Mouse (Mus musculus): ENCODE results near the gene Anks1. TPM values are rescaled to one million over a fixed set of nuclear protein-coding genes. Genes with fewer than 3 reads are reported as not detected.
A peak's percentile ranks its signal among the peaks of the same experiment; 100 is the strongest.
"Not testable (repeated sequence)": the region's sequence is repeated elsewhere in the genome, so short reads cannot be mapped to it uniquely, and the experiment has no call there.

Anks1 gene
- polyA plus RNA-seq, 1 experiment from 2014 or later: 18.7 TPM

DNA sequence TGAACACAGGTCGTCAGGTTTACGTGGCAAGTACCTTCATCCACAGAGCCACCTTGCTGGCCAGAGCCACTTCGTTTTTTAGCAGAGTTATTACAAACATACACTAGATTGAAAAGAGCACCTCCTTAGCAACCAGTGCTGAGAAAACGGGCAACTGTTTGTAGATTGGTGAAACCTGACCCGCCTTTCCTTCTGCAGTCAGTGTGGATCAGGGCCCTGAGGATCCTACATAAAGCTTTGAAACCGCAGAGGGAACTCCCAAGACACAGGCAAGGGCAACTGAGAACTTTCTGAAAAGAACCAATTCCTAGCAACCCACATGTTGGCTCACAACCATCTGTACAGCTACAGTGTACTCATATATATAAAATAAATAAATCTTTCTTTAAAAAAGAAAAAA is 44.0 kb downstream of the Anks1 start:
- DNase-seq (no peak), ATAC-seq (ENCODE audit: insufficient read depth) (no peak)
- Histone ChIP-seq H3K4me2 (no peak overlapping the region), H3K9ac (no peak overlapping the region), H3K4me3 (ENCODE audit: low read depth, low read length) (no peak overlapping the region), H3K36me3 (ENCODE audit: insufficient read depth) (no peaks in the 10 kb centered on the region), H3K9me3 (ENCODE audit: low read depth, low read length) (no peaks in the 10 kb centered on the region), H3K27ac (ENCODE audit: low read depth) (no peak overlapping the region), H3K27me3 (ENCODE audit: insufficient read depth, low read length) (no peaks in the 10 kb centered on the region), H3K4me1 (ENCODE audit: insufficient read depth) (0 out of 2 replicates have a peak, but pooled peaks cover 2% of the 10 kb centered on the region)
- TF ChIP-seq CTCF (IDR thresholded peaks at IDR 0.05; ENCODE audit: low read depth): no peak
- 44% methylated on average over 6 of the region's 6 CpGs for WGBS

GRCm38 (mm10) chr17:27954629-27955402 is 45.7 kb downstream of the Anks1 start:
- 0 out of 2 replicates have a peak, but pooled peaks cover 2% of the 10 kb centered on the region for H3K4me1 ChIP-seq (ENCODE audit: insufficient read depth)
- WGBS: 44% methylated on average over 14 of the region's 14 CpGs
- H3K9me3 ChIP-seq (ENCODE audit: low read depth, low read length): no peaks in the 10 kb centered on the region
- no peak for TF ChIP-seq CTCF (IDR thresholded peaks at IDR 0.05; ENCODE audit: low read depth)
- no peak overlapping the region for H3K9ac ChIP-seq
- no peak overlapping the region for H3K27ac ChIP-seq (ENCODE audit: low read depth)
- H3K4me2 ChIP-seq: no peak overlapping the region
- no peak for ATAC-seq (ENCODE audit: insufficient read depth)
- no peaks in the 10 kb centered on the region for H3K36me3 ChIP-seq (ENCODE audit: insufficient read depth)
- no peak for DNase-seq
- no peak overlapping the region for H3K4me3 ChIP-seq (ENCODE audit: low read depth, low read length)
- H3K27me3 ChIP-seq (ENCODE audit: insufficient read depth, low read length): no peaks in the 10 kb centered on the region

DNA sequence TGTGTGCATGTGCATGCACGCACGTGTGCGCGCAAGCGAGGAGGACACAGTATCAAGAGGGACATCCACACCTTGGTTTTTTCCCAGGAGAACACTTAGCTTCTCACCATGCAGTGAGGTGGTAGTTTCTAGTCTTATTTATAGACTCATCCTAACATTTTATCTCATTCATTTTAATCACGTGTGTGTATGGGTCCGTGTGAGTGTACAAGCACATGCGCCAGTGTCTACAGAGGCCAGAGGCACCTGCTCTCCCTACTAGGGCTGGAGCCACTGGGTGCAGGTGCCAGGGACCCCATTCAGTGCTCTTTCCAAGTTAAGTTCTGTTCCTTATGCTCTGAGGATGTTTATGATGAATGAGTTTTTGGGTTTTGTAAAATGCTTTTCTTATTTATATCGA is 48.5 kb downstream of the Anks1 start:
- H3K27ac ChIP-seq (ENCODE audit: low read depth): no peak overlapping the region
- ATAC-seq (ENCODE audit: insufficient read depth) (no peak), DNase-seq (no peak)
- 92% methylated on average over 9 of the region's 9 CpGs for WGBS
- no peaks in the 10 kb centered on the region for H3K27me3 ChIP-seq (ENCODE audit: insufficient read depth, low read length)
- no peaks in the 10 kb centered on the region for H3K9me3 ChIP-seq (ENCODE audit: low read depth, low read length)
- 0 out of 2 replicates have a peak, but pooled peaks cover 2% of the 10 kb centered on the region for H3K4me1 ChIP-seq (ENCODE audit: insufficient read depth)
- H3K4me2 ChIP-seq: no peak overlapping the region
- H3K9ac ChIP-seq: no peak overlapping the region
- no peak for TF ChIP-seq CTCF (IDR thresholded peaks at IDR 0.05; ENCODE audit: low read depth)
- H3K4me3 ChIP-seq (ENCODE audit: low read depth, low read length): no peak overlapping the region
- no peaks in the 10 kb centered on the region for H3K36me3 ChIP-seq (ENCODE audit: insufficient read depth)

- H3K27me3 ChIP-seq (ENCODE audit: insufficient read depth, low read length): no peaks in the 10 kb centered on the region
- H3K36me3 ChIP-seq (ENCODE audit: insufficient read depth): no peaks in the 10 kb centered on the region
- H3K4me2 ChIP-seq: no peak overlapping the region
- DNase-seq (no peak), ATAC-seq (ENCODE audit: insufficient read depth) (no peak)
- H3K27ac ChIP-seq (ENCODE audit: low read depth): no peak overlapping the region
- no peaks in the 10 kb centered on the region for H3K4me1 ChIP-seq (ENCODE audit: insufficient read depth)
- no peak for TF ChIP-seq CTCF (IDR thresholded peaks at IDR 0.05; ENCODE audit: low read depth)
- H3K9me3 ChIP-seq (ENCODE audit: low read depth, low read length): no peaks in the 10 kb centered on the region
- WGBS: 78% methylated on average over 21 of the region's 21 CpGs
- H3K4me3 ChIP-seq (ENCODE audit: low read depth, low read length): no peak overlapping the region
- H3K9ac ChIP-seq: no peak overlapping the region
Measured at GRCm38 (mm10) chr17:27960128-27961111, 51.3 kb downstream of the Anks1 start.

- H3K36me3 ChIP-seq (ENCODE audit: insufficient read depth); DNase-seq; H3K27me3 ChIP-seq (ENCODE audit: insufficient read depth, low read length); H3K27ac ChIP-seq (ENCODE audit: low read depth); H3K9ac ChIP-seq; H3K4me2 ChIP-seq; H3K9me3 ChIP-seq (ENCODE audit: low read depth, low read length); H3K4me1 ChIP-seq (ENCODE audit: insufficient read depth); ATAC-seq (ENCODE audit: insufficient read depth); H3K4me3 ChIP-seq (ENCODE audit: low read depth, low read length): not testable (repeated sequence)
- 91% methylated on average over 7 of the region's 7 CpGs for WGBS
Measured at GRCm38 (mm10) chr17:27963120-27963519, 54.0 kb downstream of the Anks1 start.

DNA sequence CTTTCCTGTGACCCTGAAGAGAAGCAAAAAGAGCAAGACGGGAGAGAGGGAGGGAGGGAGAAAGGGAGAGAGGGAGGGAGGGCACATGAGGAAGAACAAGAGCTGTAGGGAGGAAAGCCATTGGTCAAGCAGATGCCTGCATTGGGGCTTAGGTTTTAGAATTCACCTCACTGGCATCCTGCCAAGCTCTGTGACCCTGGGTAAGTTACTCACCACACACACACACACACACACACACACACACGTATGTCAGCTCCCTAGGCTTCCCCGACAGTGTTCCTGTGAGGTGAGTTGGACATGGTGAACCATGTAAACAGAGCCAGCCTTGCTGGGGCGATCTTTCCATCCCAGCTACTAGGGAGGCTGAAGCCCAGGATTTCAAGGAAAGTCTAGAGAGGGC is 55.5 kb downstream of the Anks1 start:
- no peak for ATAC-seq (ENCODE audit: insufficient read depth)
- no peak overlapping the region for H3K27ac ChIP-seq (ENCODE audit: low read depth)
- H3K27me3 ChIP-seq (ENCODE audit: insufficient read depth, low read length): no peaks in the 10 kb centered on the region
- no peak overlapping the region for H3K9ac ChIP-seq
- no peaks in the 10 kb centered on the region for H3K36me3 ChIP-seq (ENCODE audit: insufficient read depth)
- no peak for TF ChIP-seq CTCF (IDR thresholded peaks at IDR 0.05; ENCODE audit: low read depth)
- no peak overlapping the region for H3K4me3 ChIP-seq (ENCODE audit: low read depth, low read length)
- peak; percentile 19 for DNase-seq
- H3K9me3 ChIP-seq (ENCODE audit: low read depth, low read length): no peaks in the 10 kb centered on the region
- no peak overlapping the region for H3K4me2 ChIP-seq
- H3K4me1 ChIP-seq (ENCODE audit: insufficient read depth): no peaks in the 10 kb centered on the region
- 23% methylated on average over 4 of the region's 4 CpGs for WGBS

- no peak for TF ChIP-seq CTCF (IDR thresholded peaks at IDR 0.05; ENCODE audit: low read depth)
- H3K27ac ChIP-seq (ENCODE audit: low read depth): no peak overlapping the region
- no peaks in the 10 kb centered on the region for H3K4me1 ChIP-seq (ENCODE audit: insufficient read depth)
- no peak overlapping the region for H3K4me2 ChIP-seq
- H3K9me3 ChIP-seq (ENCODE audit: low read depth, low read length): no peaks in the 10 kb centered on the region
- no peak overlapping the region for H3K4me3 ChIP-seq (ENCODE audit: low read depth, low read length)
- DNase-seq: no peak
- no peak for ATAC-seq (ENCODE audit: insufficient read depth)
- no peak overlapping the region for H3K9ac ChIP-seq
- H3K36me3 ChIP-seq (ENCODE audit: insufficient read depth): no peaks in the 10 kb centered on the region
- 81% methylated on average over 10 of the region's 10 CpGs for WGBS
- no peaks in the 10 kb centered on the region for H3K27me3 ChIP-seq (ENCODE audit: insufficient read depth, low read length)
Measured at GRCm38 (mm10) chr17:27965292-27965691, 56.2 kb downstream of the Anks1 start.
